Mouse (Mus musculus) embryonic facial prominence, embryonic 11.5 days (tissue): Measurements from ENCODE around the gene Hist3h2a. TPM values are rescaled to one million over a fixed set of nuclear protein-coding genes. Genes with fewer than 3 reads are reported as not detected.
A peak's percentile ranks its signal among the peaks of the same experiment; 100 is the strongest.

Source experiments
- ATAC-seq: fragments of 200-750 bp; cut with Nextera tagmentation; replicated peaks from 2 replicates; pipeline ENCODE4 v1.8.0; 2017; ENCODE audit warnings: low read depth; ENCODE audit not compliant: insufficient number of reproducible peaks, low FRiP score, low TSS enrichment
- DNase-seq: peaks from one replicate; pipeline ENCODE4 v3.0.0-alpha.2; 2015; ENCODE audit warnings: low spot score
- H3K27ac ChIP-seq: fragments of 300-500 bp; sonication (generic); replicated peaks from 2 replicates; pipeline ENCODE4 v1.5.1; 2014; ENCODE audit warnings: mild to moderate bottlenecking, low read depth, low read length, control low read depth
- H3K27me3 ChIP-seq: fragments of 300-500 bp; sonication (generic); 2 replicates; pipeline ENCODE4 v1.6.1; 2014; ENCODE audit warnings: mild to moderate bottlenecking, low read length, moderate library complexity, mixed read lengths; ENCODE audit not compliant: control insufficient read depth, insufficient read depth
- H3K36me3 ChIP-seq: fragments of 300-500 bp; sonication (generic); replicated peaks from 2 replicates; pipeline ENCODE4 v1.6.1; 2014; ENCODE audit warnings: low read depth, mild to moderate bottlenecking, low read length, moderate library complexity, mixed read lengths; ENCODE audit not compliant: control insufficient read depth, insufficient read depth
- H3K4me1 ChIP-seq: fragments of 300-500 bp; sonication (generic); 2 replicates; pipeline ENCODE4 v1.6.1; 2014; ENCODE audit warnings: low read length, mixed read lengths; ENCODE audit not compliant: control insufficient read depth, insufficient read depth
- H3K4me2 ChIP-seq: fragments of 300-500 bp; sonication (generic); 2 replicates; pipeline ENCODE4 v1.6.1; 2014; ENCODE audit warnings: low read depth, mild to moderate bottlenecking, control low read depth, low read length, moderate library complexity
- H3K4me3 ChIP-seq: fragments of 300-500 bp; sonication (generic); 2 replicates; pipeline ENCODE4 v1.5.1; 2014; ENCODE audit warnings: low read depth, low read length, control low read depth
- H3K9ac ChIP-seq: fragments of 300-500 bp; sonication (generic); replicated peaks from 2 replicates; pipeline ENCODE4 v1.6.1; 2014; ENCODE audit warnings: mild to moderate bottlenecking, control low read depth, low read length
- H3K9me3 ChIP-seq: fragments of 300-500 bp; sonication (generic); replicated peaks from 2 replicates; pipeline ENCODE4 v1.6.1; 2016; ENCODE audit warnings: mild to moderate bottlenecking, low read length, inconsistent platforms, mixed read lengths; ENCODE audit not compliant: control insufficient read depth
- WGBS: fragments of 180-500 bp; shearing (Covaris S2); extraction: QIAGEN DNeasy Blood & Tissue Kit; methylation state at CpG from one replicate; pipeline ENCODE4 v1.1.7; 2014; 5-methylcytosine and 5-hydroxymethylcytosine counted together
- polyA plus RNA-seq: library from polyadenylated mRNA; unstranded; fragments of >200 nt; fragmentation: Nextera tagmentation; extraction: Ambion mirVana; gene quantifications from 2 replicates; pipeline ENCODE4 v1.2.1, GENCODE M21; 2014

Hist3h2a gene
- polyA plus RNA-seq, 1 experiment from 2014 or later: 33.0 TPM

DNA sequence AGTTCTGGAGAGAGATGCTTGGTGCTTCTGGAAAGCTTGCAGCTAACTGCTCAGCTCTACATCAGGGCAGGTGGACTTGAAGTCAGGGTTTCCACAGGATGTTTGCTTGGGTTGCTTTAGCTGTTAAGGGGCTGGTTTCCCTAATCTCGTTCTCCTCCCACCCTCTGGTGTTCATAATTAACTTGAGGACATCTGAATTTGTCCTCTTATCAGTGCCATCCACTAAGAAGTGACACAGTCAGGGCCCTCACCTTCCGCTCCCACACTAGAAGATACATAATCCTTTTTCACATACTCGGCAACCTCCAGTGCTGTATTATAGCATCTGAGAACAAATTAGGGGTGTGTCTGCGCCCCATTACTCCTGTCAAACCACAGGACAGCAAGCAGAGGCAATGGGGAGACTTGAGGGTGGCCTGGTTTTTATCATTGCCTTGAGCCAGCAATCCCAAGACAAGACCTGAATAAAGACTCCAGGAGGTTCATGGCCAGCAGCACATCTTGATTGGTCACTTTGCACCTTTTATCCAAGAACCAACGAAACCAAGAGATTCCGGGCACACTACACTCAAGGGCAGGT lies 38.7 kb downstream of the Hist3h2a start:
- Histone ChIP-seq H3K9ac (no peak overlapping the region), H3K4me3 (no peak overlapping the region), H3K27ac (no peak overlapping the region), H3K9me3 (no peaks in the 10 kb centered on the region), H3K27me3 (peaks cover 3% of the 10 kb centered on the region; the same call in 1 of the 2 replicates), H3K4me1 (no peaks in the 10 kb centered on the region), H3K36me3 (peaks cover 9% of the 10 kb centered on the region), H3K4me2 (no peak overlapping the region)
- 80% methylated on average over 6 of the region's 6 CpGs for WGBS
- ATAC-seq: no peak
- no peak for DNase-seq

DNA sequence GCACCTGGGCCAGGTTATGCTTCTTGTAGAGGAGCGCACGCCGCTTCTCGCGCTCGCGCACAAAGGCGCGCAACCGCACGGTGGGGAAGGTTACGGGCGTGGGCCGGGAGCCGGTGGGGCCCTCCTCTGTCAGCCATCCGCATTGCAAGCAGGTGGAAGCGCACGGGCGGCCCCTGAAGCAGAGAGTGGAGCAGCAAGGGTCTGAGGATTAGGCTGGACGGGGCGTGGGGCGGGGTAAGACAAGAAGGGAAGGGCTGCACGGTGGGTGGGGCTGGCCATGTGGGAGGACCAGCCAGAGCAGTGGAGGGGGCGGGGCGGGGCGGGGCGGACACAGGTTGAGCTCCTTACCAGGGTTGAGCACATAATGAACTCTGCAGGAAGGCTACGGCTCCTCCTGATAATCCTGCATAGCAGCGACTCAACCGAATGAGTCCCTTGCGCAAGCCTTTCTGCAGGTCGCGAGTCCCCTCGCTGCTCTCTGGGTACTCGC lies 39.9 kb downstream of the Hist3h2a start:
- Histone ChIP-seq H3K27me3 (peaks cover 3% of the 10 kb centered on the region; the same call in 1 of the 2 replicates), H3K9me3 (no peaks in the 10 kb centered on the region), H3K9ac (no peak overlapping the region), H3K4me3 (peak overlapping the region; percentile 22), H3K36me3 (peaks cover 5% of the 10 kb centered on the region), H3K4me2 (peak overlapping the region; percentile 68), H3K27ac (no peak overlapping the region), H3K4me1 (no peaks in the 10 kb centered on the region)
- 1% methylated on average over 34 of the region's 35 CpGs for WGBS
- DNase-seq: peak; percentile 73
- peak; percentile 60 for ATAC-seq

DNA sequence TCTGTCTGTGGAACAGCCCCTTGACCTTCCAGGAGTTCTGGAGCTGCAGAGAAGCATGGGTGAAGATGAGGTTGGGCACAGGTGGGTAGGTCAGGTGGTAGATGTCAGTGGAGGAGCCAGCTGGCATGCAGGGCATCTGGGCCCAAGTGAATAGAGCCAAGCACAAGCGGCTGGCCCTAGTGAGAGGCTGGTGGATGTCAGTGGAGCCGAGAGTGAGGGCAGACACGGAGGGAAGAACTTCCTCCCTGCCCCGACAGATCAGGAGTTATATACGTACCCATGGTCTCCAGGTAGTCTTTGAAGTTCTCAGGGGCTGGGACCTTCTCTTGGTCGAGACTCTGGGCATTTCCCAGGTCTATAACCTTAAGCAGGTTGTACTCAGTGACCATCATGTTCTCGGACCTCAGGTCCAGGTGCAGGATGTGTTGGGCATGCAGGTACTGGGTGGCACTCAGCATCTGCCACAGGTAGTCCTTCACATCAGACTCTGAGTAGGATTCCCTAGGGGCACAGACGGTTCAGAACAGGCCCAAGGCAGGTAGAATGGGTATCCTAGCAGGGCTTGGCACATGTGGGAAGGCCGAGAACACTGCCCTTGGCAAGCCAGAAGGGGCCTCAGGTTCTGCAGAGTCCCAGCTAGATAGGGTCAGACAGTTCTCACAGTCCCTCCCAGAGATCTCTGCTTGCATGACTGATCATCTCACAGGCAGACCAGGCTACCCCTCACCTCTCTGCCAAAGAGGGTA lies 40.7 kb downstream of the Hist3h2a start:
- H3K4me2 ChIP-seq: no peak overlapping the region
- H3K4me1 ChIP-seq: no peaks in the 10 kb centered on the region
- DNase-seq (no peak), ATAC-seq (no peak)
- WGBS: 76% methylated on average over 9 of the region's 9 CpGs
- no peaks in the 10 kb centered on the region for H3K36me3 ChIP-seq
- H3K4me3 ChIP-seq: no peak overlapping the region
- no peaks in the 10 kb centered on the region for H3K9me3 ChIP-seq
- no peak overlapping the region for H3K27ac ChIP-seq
- H3K9ac ChIP-seq: no peak overlapping the region
- peaks cover 3% of the 10 kb centered on the region; the same call in 1 of the 2 replicates for H3K27me3 ChIP-seq

DNA sequence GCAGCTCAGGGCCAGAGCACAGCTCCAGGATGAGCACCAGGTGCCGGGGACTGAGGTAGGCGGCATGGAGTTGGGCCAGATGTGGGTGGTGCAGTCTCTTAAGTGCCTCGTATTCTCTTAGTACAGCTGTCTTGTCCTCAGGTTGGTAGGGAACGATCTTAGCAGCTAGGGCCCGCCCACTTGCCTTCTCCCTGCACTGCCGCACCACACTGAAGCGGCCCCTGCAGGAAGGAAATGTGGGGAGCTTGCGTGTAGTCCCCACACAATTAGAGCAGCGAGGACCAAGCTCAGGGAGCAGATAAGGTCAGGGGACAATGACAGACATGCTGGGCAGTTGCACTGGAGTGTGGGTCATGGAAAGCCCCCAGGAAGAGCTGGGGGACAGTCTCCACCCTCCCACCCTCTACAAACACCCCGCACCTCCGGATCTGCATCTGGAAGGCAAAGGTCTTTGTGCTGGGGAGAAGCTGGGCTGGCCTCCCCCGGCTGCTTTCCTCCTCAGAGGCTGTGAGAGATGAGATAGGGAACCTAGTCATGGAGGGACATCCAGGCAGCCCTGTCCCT lies 41.4 kb downstream of the Hist3h2a start:
- H3K27ac ChIP-seq: no peak overlapping the region
- no peak overlapping the region for H3K4me2 ChIP-seq
- H3K36me3 ChIP-seq: no peaks in the 10 kb centered on the region
- 54% methylated on average over 12 of the region's 12 CpGs for WGBS
- H3K4me1 ChIP-seq: no peaks in the 10 kb centered on the region
- no peak overlapping the region for H3K9ac ChIP-seq
- no peaks in the 10 kb centered on the region for H3K9me3 ChIP-seq
- ATAC-seq: no peak
- no peak overlapping the region for H3K4me3 ChIP-seq
- peaks cover 3% of the 10 kb centered on the region; the same call in 1 of the 2 replicates for H3K27me3 ChIP-seq
- no peak for DNase-seq

DNA sequence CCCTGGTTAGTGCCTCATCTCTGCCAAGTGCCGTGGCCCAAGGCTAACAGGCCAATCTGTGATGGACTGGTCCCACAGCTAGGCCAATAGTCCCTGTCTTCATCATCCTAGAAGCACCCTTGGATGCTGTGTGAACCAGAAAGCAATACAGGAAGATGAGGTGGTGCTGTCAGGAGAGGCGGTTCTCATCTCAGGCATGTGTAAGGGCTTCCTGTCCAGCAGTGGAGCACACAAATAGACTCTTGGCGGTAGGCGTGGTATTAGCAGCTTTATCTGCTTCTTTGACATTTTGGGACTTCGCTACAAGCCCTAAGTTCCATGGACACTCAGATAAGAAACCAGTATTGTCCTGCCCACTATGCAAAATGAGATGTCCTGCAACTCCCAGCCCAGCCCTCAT lies 43.1 kb downstream of the Hist3h2a start:
- no peak for DNase-seq
- peaks cover 3% of the 10 kb centered on the region; the same call in 1 of the 2 replicates for H3K27me3 ChIP-seq
- no peaks in the 10 kb centered on the region for H3K36me3 ChIP-seq
- H3K9ac ChIP-seq: no peak overlapping the region
- no peaks in the 10 kb centered on the region for H3K4me1 ChIP-seq
- H3K4me3 ChIP-seq: no peak overlapping the region
- WGBS: 80% methylated on average over 5 of the region's 5 CpGs
- no peak overlapping the region for H3K27ac ChIP-seq
- H3K9me3 ChIP-seq: no peaks in the 10 kb centered on the region
- no peak for ATAC-seq
- H3K4me2 ChIP-seq: no peak overlapping the region

DNA sequence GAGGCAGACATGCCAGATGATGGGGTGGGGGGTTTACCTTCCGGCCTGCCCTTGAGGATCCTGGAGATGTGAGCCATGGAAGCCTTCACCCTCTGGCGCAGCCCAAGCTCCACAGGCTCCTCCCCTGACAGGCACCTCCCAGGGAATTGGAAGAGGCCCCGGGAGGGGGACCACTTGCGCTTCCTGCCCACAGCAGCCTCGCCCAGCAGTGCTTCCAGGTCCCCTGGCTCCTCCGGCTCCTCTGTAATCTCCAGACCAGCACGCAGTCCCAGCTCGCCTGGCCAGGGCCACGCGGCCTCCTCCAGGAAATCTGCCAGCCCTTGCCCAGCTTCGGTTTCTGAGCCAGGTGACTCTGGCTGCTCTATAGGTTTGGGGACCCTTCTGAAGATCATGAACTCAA lies 44.7 kb downstream of the Hist3h2a start:
- no peak for ATAC-seq
- no peak for DNase-seq

DNA sequence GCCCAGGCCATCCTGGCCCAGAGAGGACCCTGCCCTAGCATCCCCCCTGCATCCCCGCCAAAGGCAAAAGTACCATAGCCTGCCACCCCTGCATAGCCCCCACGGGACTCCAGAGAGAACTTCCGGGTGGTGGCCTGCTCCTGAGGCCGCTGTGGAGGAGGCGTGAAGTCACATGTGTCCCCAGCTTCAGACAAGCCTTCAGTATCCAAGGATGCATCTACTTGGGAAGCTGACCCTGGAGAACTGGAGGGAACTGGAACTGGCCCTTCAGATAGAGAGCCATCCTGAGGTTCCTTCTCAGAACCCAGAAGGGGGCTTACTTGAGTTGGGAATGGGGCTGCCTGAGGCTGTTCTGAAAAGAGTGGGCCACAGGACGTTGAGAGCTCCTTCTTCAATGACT lies 45.3 kb downstream of the Hist3h2a start:
- ATAC-seq (no peak), DNase-seq (no peak)
- H3K9ac ChIP-seq: no peak overlapping the region

More for the DNA sequence above, 44.7 kb downstream of the Hist3h2a start:
- no peak overlapping the region for H3K4me2 ChIP-seq
- no peak overlapping the region for H3K27ac ChIP-seq
- no peaks in the 10 kb centered on the region; the same call in 1 of the 2 replicates for H3K27me3 ChIP-seq
- H3K4me3 ChIP-seq: no peak overlapping the region
- no peaks in the 10 kb centered on the region for H3K36me3 ChIP-seq
- H3K9ac ChIP-seq: no peak overlapping the region
- H3K9me3 ChIP-seq: no peaks in the 10 kb centered on the region
- WGBS: 59% methylated on average over 11 of the region's 11 CpGs
- H3K4me1 ChIP-seq: no peaks in the 10 kb centered on the region

DNA sequence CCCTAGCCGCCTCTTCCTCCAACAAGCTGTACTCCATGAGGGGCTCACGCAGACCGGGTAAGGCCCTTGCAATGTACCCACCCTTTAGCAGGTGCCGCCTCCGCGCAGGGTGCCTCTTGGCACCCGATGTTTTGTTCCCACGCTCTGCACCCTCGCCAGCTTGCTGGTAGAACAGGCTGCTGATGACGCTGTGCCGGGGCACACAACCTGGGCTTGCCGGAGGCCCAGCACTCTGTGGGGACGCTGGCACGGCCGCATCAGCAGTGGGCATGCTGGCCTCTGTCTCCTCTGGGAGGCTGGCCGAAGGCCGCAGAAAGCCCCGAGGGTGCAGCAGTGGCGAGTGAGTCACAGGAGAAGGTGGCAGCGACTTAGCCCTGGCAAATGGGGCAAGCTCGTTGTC lies 46.1 kb downstream of the Hist3h2a start:
- H3K4me1 ChIP-seq: no peaks in the 10 kb centered on the region
- H3K27ac ChIP-seq: no peak overlapping the region
- DNase-seq: no peak
- no peaks in the 10 kb centered on the region for H3K36me3 ChIP-seq
- no peak overlapping the region for H3K4me2 ChIP-seq
- H3K27me3 ChIP-seq: no peaks in the 10 kb centered on the region; the same call in 1 of the 2 replicates
- ATAC-seq: no peak
- H3K9me3 ChIP-seq: no peaks in the 10 kb centered on the region
- WGBS: 91% methylated on average over 21 of the region's 21 CpGs
- no peak overlapping the region for H3K4me3 ChIP-seq
- H3K9ac ChIP-seq: no peak overlapping the region

More for the DNA sequence above, 45.3 kb downstream of the Hist3h2a start:
- Histone ChIP-seq H3K27ac (no peak overlapping the region), H3K9me3 (no peaks in the 10 kb centered on the region), H3K36me3 (no peaks in the 10 kb centered on the region), H3K4me2 (no peak overlapping the region), H3K4me1 (no peaks in the 10 kb centered on the region), H3K27me3 (no peaks in the 10 kb centered on the region; the same call in 1 of the 2 replicates), H3K4me3 (no peak overlapping the region)
- 73% methylated on average over 6 of the region's 6 CpGs for WGBS
